Mouse (Mus musculus) lung, postnatal 25 days (tissue): ENCODE measurements around the gene Dock2.

ENCODE experiments used
- DNase-seq: peaks from one replicate; pipeline ENCODE4 v3.0.0; 2022; ENCODE audit warnings: low spot score

Gene Dock2

DNA sequence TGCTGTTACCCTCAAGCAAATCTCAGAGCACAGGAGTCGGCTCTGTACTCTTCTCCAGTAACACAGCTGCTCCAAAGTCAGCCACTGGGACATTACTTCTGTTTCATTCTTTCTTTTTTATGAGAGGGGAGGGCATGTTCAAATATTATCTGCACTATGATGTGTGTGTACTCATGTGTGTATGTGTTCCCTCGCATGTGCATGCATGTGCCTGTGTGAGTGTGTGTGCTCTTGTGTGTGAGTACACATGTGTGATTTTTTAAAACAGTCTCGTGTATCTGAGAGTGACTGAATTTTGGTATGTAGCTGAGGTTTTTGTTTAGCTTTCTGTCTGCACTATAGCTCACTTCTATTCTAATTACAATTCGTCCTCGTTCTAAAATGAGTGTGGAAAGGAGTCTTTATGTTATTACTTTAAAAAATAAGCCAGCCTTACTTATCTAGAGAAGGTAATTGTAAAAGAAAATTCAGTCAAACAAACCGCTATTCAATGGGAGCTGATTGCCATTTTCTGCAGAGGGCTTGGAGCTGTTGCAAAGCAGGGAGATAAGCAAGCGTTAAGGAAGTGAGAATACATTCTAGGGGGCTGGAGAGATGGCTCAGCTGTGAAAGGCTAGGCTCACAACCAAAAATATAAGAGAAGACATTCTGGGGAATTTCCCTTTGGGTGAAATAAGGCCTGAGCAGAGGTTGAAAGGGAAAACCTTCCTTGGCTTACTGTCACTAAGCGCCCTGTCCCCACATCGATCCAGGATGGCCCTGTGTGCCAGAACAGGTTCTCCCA lies 589.3 kb downstream of the Dock2 start:
- no peak for DNase-seq

DNA sequence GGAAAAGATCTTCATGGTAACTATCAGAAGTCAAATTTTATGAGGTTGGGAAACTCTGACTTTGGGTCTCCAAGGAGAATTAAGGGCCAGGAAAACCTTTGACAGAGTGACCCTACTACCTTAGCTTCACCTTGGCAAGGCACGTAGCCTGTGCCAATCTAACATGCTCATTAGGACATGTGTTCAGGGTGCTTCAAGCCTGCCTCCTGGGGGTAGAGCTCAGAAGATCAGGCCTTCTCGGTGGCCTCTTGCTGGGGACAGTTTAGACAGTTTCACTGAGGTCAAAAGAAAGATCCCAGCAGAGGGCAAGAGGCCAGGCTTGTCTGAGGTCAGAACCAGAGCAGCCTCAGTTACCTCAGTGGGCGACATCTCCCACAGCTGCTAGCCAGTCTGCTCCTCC lies 590.0 kb downstream of the Dock2 start:
- DNase-seq = no peak

DNA sequence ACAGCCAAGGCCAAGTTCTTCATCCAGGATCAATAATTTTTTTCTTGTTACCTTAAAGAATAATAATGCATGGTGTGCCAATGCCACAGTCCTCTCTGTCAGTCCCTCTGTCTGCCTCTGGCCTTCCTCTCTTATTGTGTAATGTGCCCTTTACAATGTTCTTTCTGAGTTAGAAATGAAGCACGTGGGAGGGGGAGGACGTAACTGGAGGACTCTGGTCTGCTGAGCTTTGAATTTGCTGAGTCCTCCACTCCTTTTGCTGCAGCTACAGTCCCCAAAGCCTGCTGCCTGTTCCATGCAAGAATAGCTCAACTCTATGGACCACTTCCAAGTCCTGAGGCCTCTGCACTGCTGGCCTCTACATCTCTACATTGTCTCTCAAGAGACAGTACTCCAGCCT lies 599.4 kb downstream of the Dock2 start:
- DNase-seq = peak; percentile 10

DNA sequence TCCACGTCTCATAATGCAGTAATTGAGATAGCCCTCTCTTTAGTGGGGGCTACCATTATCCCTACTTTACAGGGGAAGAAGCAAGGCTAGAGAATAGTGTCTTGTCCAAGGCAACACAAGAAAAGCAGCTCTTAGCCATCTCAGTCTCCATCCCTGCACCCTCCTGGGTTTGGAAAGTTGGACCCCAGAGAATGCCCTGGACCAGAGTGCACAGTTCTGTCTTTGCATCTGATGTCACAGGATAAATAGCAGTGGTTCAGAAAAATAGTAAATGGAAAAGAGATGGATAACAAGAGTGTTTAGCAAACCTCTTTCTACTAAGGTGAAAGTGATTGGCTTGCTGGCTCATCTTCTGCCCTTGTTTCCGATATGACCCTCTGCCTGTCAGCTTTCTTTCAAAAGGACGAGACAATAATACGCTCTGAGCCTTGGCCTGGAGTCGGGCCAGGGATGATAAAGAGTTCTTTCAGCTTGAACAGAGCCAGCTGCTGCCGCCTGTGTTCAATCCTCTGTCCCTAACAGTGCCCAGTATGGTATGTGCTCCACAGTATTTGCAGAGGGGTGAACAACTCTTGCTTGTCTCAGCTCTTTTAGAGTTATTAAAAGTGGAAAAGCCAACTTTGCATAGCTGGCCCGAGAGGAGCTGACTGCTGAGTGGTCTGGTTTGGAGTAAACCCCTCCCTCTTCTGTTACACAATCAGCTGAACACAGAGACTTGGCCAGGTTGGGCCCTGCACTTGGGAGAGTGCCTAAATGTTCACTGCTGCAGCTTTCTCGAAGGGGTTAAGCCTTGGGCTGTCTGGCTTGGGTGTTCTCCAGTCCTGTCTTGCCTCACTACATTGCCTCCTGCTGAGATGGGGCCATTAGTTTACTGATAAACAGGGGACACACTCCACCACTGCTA lies 602.2 kb downstream of the Dock2 start:
- DNase-seq = peak; percentile 71

DNA sequence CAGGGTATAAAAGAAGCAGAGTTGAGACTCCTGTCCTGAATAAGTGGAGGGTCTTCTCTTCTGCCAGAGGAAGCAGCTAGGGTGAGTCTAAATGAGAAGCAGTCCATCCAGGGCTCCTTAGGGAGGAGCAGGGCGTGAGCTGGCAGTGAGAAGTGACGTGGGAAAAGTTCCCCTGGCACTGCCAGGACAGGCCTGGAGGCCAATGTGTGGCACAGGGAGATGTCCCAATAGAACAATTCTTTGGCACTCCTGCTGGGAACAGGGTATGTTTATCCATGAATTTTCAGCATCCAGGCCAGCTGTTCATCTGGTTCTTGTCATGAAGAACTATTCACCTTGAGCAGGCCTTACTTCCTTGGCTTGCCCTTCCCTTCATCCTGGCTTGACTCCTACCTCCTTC lies 604.9 kb downstream of the Dock2 start:
- no peak for DNase-seq
